Mouse (Mus musculus): ENCODE data around the gene Cyp4v3. TPM values are rescaled to one million over a fixed set of nuclear protein-coding genes. Genes with fewer than 3 reads are reported as not detected.

Cyp4v3 gene
- polyA plus RNA-seq, 1 experiment from 2014 or later = 1.6 TPM

DNA sequence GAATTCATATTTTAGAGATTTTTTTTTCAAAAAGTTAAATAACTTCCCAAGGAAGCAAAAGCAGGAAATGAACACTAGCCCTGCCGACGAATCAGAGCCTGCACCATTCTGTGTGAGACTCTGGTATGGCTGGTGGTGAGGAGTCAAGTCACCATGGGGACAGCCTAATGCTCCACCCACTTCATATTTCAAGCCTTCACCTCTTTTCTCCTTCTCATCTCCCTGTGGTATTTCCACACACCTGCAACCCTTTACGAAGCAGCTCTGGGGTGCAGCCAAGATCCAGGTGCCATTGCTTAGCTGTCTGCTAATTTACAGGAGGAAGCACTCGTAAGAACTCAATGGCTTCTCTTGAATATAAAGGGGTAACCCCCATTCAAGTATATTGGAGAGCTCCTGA lies 22.0 kb downstream of the Cyp4v3 start:
- 77% methylated on average over 4 of the region's 4 CpGs for WGBS
- Histone ChIP-seq H3K36me3 (no peaks in the 10 kb centered on the region), H3K9ac (replicated peaks) (no peak overlapping the region), H3K27ac (no peak overlapping the region), H3K4me3 (replicated peaks) (no peak overlapping the region), H3K9me3 (no peaks in the 10 kb centered on the region), H3K27me3 (no peaks in the 10 kb centered on the region), H3K4me2 (no peak overlapping the region), H3K4me1 (replicated peaks) (no peaks in the 10 kb centered on the region)
- ATAC-seq (ENCODE audit: insufficient number of reproducible peaks, insufficient read depth, low FRiP score, low TSS enrichment, low read depth) = no peak

DNA sequence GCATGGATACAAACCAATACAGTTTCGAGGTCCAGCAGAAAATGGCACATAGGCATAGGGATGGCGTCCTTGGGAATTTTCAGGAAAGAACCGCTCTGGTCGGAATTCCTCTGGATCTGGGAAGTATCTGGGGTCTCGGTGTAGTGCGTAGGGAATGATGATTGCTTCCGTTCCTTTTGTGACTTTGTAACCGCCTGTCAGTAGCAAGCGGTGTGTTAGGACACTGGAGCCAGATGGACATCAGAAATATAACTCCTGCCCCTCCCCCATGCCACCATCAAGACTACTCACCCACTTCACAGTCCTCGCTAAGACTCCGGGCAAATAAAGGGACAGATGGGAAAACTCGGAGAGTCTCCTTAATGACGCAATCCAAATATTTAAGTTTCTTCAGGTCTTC lies 24.6 kb downstream of the Cyp4v3 start, which contains the start of gene Gm45753:
Gm45753 (minus strand) TSS at position 101 of the 400 bp plus-strand sequence.
- H3K27ac ChIP-seq = no peak within 1 kb of the TSS
- ATAC-seq (ENCODE audit: insufficient number of reproducible peaks, insufficient read depth, low FRiP score, low TSS enrichment, low read depth) = no peak
- H3K4me2 ChIP-seq = no peak within 1 kb of the TSS

DNA sequence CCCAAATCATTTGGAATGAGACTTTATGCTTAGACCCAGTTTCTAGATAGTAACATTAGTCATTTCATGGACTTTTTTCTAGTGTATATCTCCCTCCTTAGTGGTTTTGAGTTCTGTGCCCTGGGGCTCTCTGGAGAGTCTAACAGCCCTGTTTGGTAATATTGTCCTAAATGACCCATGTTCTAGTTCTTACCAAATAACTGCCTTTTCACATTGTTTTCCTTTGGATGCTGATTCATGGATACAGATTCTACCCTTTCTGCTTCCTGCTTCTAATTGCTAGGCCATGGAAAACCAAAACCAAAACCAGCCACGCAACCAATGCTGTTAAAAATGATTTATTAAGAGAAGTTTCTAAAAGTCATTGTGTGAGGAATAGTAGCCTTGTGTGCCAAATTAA lies 27.5 kb downstream of the Cyp4v3 start:
- WGBS = 57% methylated on average over 1 of the region's 1 CpGs
- H3K4me1 ChIP-seq (replicated peaks) = 0 out of 2 replicates have a peak, but pooled peaks cover 6% of the 10 kb centered on the region
- no peaks in the 10 kb centered on the region for H3K9me3 ChIP-seq
- ATAC-seq (ENCODE audit: insufficient number of reproducible peaks, insufficient read depth, low FRiP score, low TSS enrichment, low read depth) = no peak
- no peak overlapping the region for H3K4me3 ChIP-seq (replicated peaks)
- H3K27ac ChIP-seq = no peak overlapping the region
- H3K27me3 ChIP-seq = no peaks in the 10 kb centered on the region
- H3K36me3 ChIP-seq = no peaks in the 10 kb centered on the region
- no peak overlapping the region for H3K9ac ChIP-seq (replicated peaks)
- H3K4me2 ChIP-seq = no peak overlapping the region

More for the DNA sequence above, 24.6 kb downstream of the Cyp4v3 start, which contains the start of gene Gm45753:
- 90% methylated on average over 13 of the region's 13 CpGs for WGBS
- H3K9me3 ChIP-seq = no peaks in the 10 kb centered on the region
- no peak within 1 kb of the TSS for H3K4me3 ChIP-seq (replicated peaks)
- H3K36me3 ChIP-seq = no peaks in the 10 kb centered on the region
- no peak within 1 kb of the TSS for H3K9ac ChIP-seq (replicated peaks)
- H3K4me1 ChIP-seq (replicated peaks) = no peaks in the 10 kb centered on the region
- H3K27me3 ChIP-seq = no peaks in the 10 kb centered on the region

DNA sequence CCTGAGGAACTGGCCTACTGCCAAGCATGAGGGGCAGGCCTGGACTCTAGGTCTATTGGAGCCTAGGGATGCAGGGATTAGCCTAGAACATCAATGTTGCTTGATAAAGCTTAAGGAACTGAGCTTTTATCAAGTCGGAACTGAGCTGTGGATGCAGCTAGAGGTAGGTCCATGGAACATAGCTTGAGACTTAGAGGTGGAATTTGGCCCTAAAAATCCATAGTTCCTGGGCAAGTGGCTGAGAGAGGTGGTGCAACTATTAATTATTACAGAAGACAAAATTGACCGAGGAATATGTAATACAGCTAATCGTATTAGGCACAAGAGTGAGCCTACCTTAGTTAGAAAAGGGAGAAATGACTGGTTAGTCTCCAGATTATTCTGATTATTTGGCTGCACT lies 28.7 kb downstream of the Cyp4v3 start:
- no peak overlapping the region for H3K9ac ChIP-seq (replicated peaks)
- H3K36me3 ChIP-seq = no peaks in the 10 kb centered on the region
- no peak overlapping the region for H3K27ac ChIP-seq
- H3K4me2 ChIP-seq = no peak overlapping the region
- H3K4me1 ChIP-seq (replicated peaks) = 0 out of 2 replicates have a peak, but pooled peaks cover 6% of the 10 kb centered on the region
- no peak for ATAC-seq (ENCODE audit: insufficient number of reproducible peaks, insufficient read depth, low FRiP score, low TSS enrichment, low read depth)
- 91% methylated on average over 3 of the region's 3 CpGs for WGBS
- H3K27me3 ChIP-seq = no peaks in the 10 kb centered on the region
- no peak overlapping the region for H3K4me3 ChIP-seq (replicated peaks)
- no peaks in the 10 kb centered on the region for H3K9me3 ChIP-seq

DNA sequence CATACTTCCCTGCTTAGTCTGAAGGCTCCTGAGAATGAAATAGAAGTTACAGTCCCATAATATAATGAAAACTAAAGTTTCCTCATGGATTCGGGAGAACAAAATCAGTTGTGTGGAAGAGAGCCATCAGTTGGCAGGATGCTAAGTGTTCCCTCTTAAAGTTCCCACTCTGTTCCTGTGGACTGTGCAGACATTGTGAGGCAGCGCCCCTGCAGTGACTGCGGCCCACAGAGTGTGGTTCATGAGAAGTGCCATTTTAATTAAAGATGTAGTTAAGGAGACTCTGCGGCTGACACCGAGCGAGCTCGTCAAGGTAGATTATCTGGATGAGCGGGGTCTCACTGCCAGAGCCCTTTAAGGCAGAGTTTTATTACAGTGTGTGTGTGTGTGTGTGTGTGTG lies 30.6 kb downstream of the Cyp4v3 start:
- H3K27me3 ChIP-seq = no peaks in the 10 kb centered on the region
- no peak overlapping the region for H3K9ac ChIP-seq (replicated peaks)
- H3K9me3 ChIP-seq = no peaks in the 10 kb centered on the region
- no peak overlapping the region for H3K4me2 ChIP-seq
- H3K4me1 ChIP-seq (replicated peaks) = 0 out of 2 replicates have a peak, but pooled peaks cover 6% of the 10 kb centered on the region
- peak; percentile 26; the same call in 1 of the 2 replicates for ATAC-seq (ENCODE audit: insufficient number of reproducible peaks, insufficient read depth, low FRiP score, low TSS enrichment, low read depth)
- H3K36me3 ChIP-seq = no peaks in the 10 kb centered on the region
- H3K4me3 ChIP-seq (replicated peaks) = no peak overlapping the region
- H3K27ac ChIP-seq = no peak overlapping the region
- WGBS = 38% methylated on average over 8 of the region's 8 CpGs

DNA sequence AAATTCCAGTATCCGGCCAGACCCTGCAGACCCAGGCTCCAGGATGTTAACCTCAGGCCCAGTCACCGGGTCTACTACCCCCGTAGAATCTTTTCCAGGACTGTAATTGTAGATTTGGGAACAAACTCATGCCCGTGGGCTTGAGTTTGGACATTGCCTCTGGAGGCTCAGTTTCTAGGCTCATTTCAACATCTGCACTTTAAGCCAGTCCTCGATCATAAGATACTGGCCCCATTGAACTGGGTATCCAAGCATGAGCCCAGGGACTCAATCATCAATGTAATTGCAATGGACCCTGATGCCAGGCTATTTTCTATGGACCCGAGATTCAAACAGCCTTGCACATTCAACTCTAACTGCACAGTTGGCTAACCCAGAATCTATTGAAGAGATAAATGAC lies 37.7 kb downstream of the Cyp4v3 start:
- Histone ChIP-seq H3K27ac (no peak overlapping the region), H3K36me3 (no peaks in the 10 kb centered on the region), H3K27me3 (no peaks in the 10 kb centered on the region), H3K4me1 (replicated peaks) (no peaks in the 10 kb centered on the region), H3K4me3 (replicated peaks) (no peak overlapping the region), H3K9ac (replicated peaks) (no peak overlapping the region), H3K4me2 (no peak overlapping the region), H3K9me3 (no peaks in the 10 kb centered on the region)
- ATAC-seq (ENCODE audit: insufficient number of reproducible peaks, insufficient read depth, low FRiP score, low TSS enrichment, low read depth) = no peak
- 92% methylated on average over 6 of the region's 6 CpGs for WGBS

DNA sequence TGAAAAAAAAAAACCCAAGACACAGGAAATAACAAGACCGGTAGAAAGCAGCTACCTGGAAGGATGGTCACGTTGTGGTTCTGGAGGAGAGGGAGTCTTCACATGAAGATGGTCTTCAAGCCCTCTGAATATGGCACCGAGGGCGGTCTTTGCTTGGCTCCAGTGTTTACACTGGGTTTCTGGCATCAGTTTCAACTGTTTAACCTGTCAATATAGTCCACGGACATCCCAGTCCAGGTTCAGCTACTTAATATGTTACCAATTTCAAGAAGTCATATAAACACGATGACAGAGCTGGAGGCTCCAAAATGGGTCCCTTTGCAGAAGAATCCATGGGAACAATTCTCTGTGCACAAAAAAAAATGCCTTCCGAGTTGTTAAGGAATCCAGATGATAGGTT lies 38.3 kb downstream of the Cyp4v3 start, which contains the start of gene Klkb1:
Klkb1 (minus strand) TSS at position 173 of the 400 bp plus-strand sequence.
- no peak within 1 kb of the TSS for H3K27ac ChIP-seq
- H3K27me3 ChIP-seq = no peaks in the 10 kb centered on the region
- no peaks in the 10 kb centered on the region for H3K9me3 ChIP-seq
- no peak for ATAC-seq (ENCODE audit: insufficient number of reproducible peaks, insufficient read depth, low FRiP score, low TSS enrichment, low read depth)
- no peak within 1 kb of the TSS for H3K9ac ChIP-seq (replicated peaks)
- H3K4me1 ChIP-seq (replicated peaks) = no peaks in the 10 kb centered on the region
- no peak within 1 kb of the TSS for H3K4me2 ChIP-seq
- H3K4me3 ChIP-seq (replicated peaks) = no peak within 1 kb of the TSS
- H3K36me3 ChIP-seq = no peaks in the 10 kb centered on the region
- 94% methylated on average over 7 of the region's 7 CpGs for WGBS

DNA sequence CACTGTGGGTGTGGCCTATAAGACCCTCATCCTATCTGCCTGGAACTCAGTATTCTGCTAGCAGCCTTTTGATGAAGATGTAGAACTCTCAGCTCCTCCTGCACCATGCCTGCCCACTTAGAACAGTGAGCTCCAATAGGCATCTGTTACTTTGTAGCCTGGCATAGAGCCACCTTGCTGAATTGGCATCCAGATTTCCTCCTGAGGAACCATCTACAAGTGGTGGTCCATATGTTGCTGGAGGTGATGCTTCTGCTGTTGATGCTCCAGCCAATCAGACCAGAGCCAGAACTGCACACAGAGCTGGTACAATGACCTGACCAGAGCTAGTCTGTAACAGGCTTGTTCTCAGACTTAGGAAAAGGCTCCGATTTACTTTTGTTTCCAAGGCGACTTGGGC lies 41.2 kb downstream of the Cyp4v3 start:
- Histone ChIP-seq H3K4me1 (replicated peaks) (no peaks in the 10 kb centered on the region), H3K27me3 (no peaks in the 10 kb centered on the region), H3K9me3 (no peaks in the 10 kb centered on the region), H3K27ac (no peak overlapping the region), H3K4me2 (no peak overlapping the region), H3K36me3 (no peaks in the 10 kb centered on the region), H3K4me3 (replicated peaks) (no peak overlapping the region), H3K9ac (replicated peaks) (no peak overlapping the region)
- ATAC-seq (ENCODE audit: insufficient number of reproducible peaks, insufficient read depth, low FRiP score, low TSS enrichment, low read depth) = no peak
- 90% methylated on average over 2 of the region's 2 CpGs for WGBS

DNA sequence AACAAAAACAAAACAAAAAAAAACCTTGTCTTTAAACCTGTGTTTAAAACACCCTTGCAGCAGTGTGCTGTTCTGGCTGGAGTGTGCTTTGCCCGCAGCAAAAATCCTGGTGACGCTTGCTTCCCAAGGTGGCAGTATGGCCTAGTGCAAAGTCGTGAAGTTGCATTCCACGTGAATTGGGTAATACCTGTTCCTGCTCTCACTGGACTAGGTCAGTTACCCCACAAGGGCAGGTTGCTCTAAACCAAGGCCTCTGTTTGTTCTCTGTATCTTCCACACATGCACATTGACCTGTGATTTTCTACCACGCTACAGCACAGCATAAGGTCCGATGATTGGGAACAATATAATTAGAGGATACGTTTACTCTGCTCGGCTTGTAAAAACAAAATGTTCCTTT lies 51.4 kb downstream of the Cyp4v3 start:
- Histone ChIP-seq H3K4me2 (no peak overlapping the region), H3K27me3 (no peaks in the 10 kb centered on the region), H3K27ac (no peak overlapping the region), H3K9ac (replicated peaks) (no peak overlapping the region), H3K4me3 (replicated peaks) (no peak overlapping the region), H3K36me3 (no peaks in the 10 kb centered on the region), H3K9me3 (no peaks in the 10 kb centered on the region), H3K4me1 (replicated peaks) (peaks cover 7% of the 10 kb centered on the region; the same call in 1 of the 2 replicates)
- 73% methylated on average over 8 of the region's 8 CpGs for WGBS
- no peak for ATAC-seq (ENCODE audit: insufficient number of reproducible peaks, insufficient read depth, low FRiP score, low TSS enrichment, low read depth)

DNA sequence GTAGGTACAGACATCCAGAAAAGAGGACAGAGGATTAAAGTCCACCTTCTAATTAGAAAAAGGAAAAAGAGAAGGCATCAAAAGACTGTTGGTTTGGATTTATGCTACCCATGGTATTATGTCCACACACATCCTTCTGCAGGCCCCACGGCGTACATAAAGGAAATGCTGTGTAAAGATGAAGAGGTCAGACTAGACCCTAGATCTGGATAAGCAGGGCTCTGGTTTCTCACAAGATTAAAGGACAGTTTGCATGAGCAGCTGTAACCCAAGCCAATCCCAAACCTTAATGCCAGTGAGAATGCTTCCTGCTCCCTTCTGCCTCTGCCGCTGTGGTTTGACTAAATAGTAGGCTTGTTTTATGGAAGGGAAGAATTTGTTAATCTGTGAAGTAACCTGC lies 55.6 kb downstream of the Cyp4v3 start:
- Histone ChIP-seq H3K27me3 (no peaks in the 10 kb centered on the region), H3K27ac (no peak overlapping the region), H3K9ac (replicated peaks) (no peak overlapping the region), H3K9me3 (no peaks in the 10 kb centered on the region), H3K4me2 (no peak overlapping the region), H3K4me3 (replicated peaks) (no peak overlapping the region), H3K36me3 (no peaks in the 10 kb centered on the region), H3K4me1 (replicated peaks) (peaks cover 7% of the 10 kb centered on the region; the same call in 1 of the 2 replicates)
- WGBS = 54% methylated on average over 3 of the region's 3 CpGs
- no peak for ATAC-seq (ENCODE audit: insufficient number of reproducible peaks, insufficient read depth, low FRiP score, low TSS enrichment, low read depth)

DNA sequence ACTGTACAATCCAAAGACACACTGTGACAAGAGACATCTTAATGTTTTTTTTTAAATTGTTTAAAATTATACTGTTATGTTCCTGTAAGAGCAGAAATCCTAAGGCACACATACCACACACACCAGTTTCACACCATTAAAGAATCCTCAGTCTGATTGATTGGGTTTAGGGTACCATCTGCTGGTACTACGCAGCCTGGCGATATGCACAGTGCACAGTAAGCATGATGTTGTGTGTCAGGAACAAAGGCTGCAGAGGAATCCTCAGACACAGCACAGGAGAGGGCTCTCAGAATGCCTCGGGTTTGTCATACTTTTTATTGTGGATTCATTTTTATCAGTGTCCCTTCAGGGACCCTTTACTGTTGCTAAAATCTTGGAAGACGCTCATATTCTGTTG lies 58.7 kb downstream of the Cyp4v3 start:
- Histone ChIP-seq H3K4me2 (no peak overlapping the region), H3K4me3 (replicated peaks) (no peak overlapping the region), H3K4me1 (replicated peaks) (peaks cover 7% of the 10 kb centered on the region; the same call in 1 of the 2 replicates), H3K9me3 (no peaks in the 10 kb centered on the region), H3K9ac (replicated peaks) (no peak overlapping the region), H3K27me3 (no peaks in the 10 kb centered on the region), H3K36me3 (no peaks in the 10 kb centered on the region), H3K27ac (no peak overlapping the region)
- no peak for ATAC-seq (ENCODE audit: insufficient number of reproducible peaks, insufficient read depth, low FRiP score, low TSS enrichment, low read depth)
- WGBS = 90% methylated on average over 4 of the region's 4 CpGs

DNA sequence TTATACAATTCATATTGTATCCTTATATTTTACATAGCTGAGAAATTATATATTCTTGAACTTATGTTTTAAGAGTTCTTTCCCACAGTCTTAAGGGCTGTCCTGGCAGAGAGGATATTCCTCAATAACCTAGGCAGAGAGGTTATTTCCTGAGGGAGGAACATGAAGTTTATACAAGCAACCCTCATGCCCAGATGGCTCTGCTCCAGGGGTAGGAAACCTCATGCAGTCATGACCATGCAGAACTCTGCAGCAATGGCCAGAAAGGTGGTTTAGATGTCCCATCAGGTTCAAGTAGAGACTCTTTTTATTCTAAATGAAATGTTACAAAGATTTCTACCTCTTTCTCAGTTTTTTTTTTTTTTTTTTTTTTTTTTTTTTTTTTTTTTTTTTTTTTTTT lies 64.0 kb downstream of the Cyp4v3 start:
- ATAC-seq (ENCODE audit: insufficient number of reproducible peaks, insufficient read depth, low FRiP score, low TSS enrichment, low read depth) = no peak
- Histone ChIP-seq H3K4me3 (replicated peaks) (no peak overlapping the region), H3K36me3 (no peaks in the 10 kb centered on the region), H3K9ac (replicated peaks) (no peak overlapping the region), H3K4me2 (no peak overlapping the region), H3K4me1 (replicated peaks) (no peaks in the 10 kb centered on the region), H3K27me3 (no peaks in the 10 kb centered on the region), H3K9me3 (peaks cover 10% of the 10 kb centered on the region; the same call in 1 of the 2 replicates), H3K27ac (no peak overlapping the region)

Measured in limb, embryonic 12.5 days (tissue).